Mouse (Mus musculus): ENCODE results near the gene Nrsn2.

Gene Nrsn2

GRCm38 (mm10) chr2:152376345-152376741 lies at the start of gene Nrsn2:
Gene Nrsn2 (minus strand): TSS chr2:152376638.
- in situ Hi-C loops (cut with MboI; ENCODE audit: unreplicated experiment in 2 of 2) = no loop called here

DNA sequence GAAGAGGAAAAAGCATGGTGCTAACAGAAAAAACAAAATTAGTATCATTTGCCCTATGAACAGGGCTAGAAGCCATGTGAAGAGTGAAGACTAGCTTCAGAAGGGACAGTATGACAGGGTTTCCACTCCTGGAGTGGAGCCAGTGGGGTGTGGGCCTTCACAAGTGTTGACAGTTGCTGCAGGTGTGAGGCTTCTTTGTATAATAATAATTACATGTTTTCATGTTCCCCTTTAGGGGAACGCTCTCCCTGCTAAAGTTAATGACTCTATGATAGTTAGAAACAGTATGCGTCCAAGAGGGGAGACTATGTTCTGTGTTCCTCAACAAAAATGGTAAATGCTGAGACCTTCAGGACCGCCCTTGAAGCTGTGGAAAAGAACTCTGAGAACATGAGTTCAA lies 39.3 kb upstream of the Nrsn2 start:
- in situ Hi-C loops (cut with MboI; ENCODE audit: unreplicated experiment in 2 of 2) = no loop called here

GRCm38 (mm10) chr2:152415287-152415686 lies 38.8 kb upstream of the Nrsn2 start, which contains the start of gene 6820408C15Rik:
Gene 6820408C15Rik (plus strand): TSS chr2:152415587.
- in situ Hi-C loops (cut with MboI; ENCODE audit: unreplicated experiment in 2 of 2) = no loop called here

GRCm38 (mm10) chr2:152414591-152415165 lies 38.2 kb upstream of the Nrsn2 start, which contains the start of gene Zcchc3:
Gene Zcchc3 (minus strand): TSS chr2:152415027.
- in situ Hi-C loops (cut with MboI; ENCODE audit: unreplicated experiment in 2 of 2) = no loop called here

DNA sequence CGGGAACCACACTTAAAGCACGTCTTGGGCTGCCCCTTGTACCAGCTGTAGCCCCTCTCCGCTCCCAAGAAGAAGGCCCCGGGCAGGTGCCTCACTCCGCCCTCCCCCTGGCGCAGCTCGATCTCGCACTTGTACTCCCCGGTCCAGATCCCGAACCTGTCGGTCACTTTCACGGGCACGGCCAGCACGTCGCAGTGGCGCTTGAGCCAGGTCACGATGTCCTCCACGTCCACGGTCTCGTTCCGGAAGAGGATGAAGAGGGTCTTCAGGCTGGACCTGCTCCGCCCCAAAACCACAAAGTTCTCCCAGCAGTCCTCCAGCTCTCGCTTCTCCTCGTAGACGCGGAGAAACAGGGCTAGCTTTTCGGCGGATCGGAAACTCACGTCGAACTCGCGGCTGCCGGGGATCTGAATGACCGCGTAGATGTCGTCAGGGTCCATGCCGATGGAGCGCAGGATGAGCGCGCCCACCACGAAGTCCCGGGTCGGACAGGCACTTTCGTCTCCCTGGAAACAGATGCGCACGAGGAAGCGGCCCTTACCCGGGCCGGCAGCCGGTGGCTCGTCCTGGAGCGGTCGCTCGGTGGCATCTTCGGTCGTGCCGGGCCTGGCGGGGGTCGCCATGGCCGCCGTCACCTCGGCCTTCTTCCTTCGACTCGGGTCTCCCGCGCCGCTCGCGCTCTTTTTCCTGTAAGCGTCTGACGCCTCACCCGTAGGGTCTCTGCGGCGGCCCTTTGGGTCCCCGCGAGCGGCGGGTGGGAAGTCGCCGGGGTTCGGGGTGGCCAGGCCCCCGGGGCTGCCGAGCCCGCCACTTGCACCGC lies 37.5 kb upstream of the Nrsn2 start:
- in situ Hi-C loops (cut with MboI; ENCODE audit: unreplicated experiment in 2 of 2) = no loop called here

DNA sequence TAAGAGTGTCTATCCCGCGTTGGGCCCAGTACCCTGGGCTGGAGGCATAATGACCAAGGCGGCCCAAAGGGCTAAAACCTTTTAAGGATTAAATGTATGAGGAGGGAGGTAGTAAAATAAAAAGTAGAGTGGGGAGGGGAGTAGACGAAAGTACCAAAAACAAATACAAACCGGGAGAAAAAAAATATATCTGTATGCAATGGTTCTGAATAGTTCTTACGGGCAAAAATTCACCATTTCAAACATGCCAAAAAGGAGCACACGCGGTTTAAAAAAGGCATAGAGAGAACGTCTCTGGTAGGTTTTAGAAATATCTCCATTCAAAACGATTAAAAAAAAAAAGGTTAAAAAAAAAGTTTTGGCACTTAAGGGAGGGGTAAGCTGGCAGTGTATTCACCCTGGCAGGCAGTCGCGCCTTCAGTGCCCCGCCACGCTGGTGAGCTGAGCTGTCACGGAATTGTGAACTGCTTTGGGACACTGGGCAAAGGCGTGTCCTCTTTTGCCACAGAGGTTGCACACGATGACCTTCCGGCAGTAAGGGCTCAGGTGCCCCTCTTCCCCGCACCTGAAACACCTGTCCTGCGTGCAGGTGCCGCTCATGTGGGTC lies 36.8 kb upstream of the Nrsn2 start:
- in situ Hi-C loops (cut with MboI; ENCODE audit: unreplicated experiment in 2 of 2) = no loop called here

DNA sequence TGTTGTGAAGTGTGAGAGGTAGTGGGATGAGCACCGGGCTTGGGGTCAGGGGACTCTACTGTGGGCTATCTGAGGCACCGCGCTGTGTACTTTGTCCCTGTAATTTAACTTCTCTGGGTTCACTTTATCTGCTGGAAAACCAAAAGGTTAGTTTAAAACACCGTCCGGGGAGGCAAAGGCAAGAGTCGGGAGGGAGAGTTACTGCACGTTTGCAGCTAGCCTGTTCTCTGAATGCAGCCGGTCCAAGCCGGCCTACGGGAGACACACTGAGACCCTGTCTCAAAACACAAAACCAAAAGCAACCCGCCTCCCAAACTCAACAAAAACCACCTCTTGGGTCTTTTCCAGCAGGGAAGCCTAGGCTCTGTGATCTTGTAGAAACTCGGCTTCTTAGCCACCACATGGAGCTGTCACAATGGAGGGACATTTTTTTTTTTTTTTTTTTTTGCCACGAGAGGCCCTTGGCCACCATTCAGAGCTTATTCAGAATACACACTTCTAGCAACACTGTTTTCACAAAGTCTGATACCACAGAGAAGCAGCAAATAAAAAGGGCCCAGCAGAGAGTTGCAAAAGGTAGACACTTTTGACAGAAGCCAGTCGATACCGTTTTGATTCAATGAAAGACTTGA lies 36.2 kb upstream of the Nrsn2 start:
- in situ Hi-C loops (cut with MboI; ENCODE audit: unreplicated experiment in 2 of 2) = no loop called here

GRCm38 (mm10) chr2:152411471-152411870 lies 35.0 kb upstream of the Nrsn2 start:
- in situ Hi-C loops (cut with MboI; ENCODE audit: unreplicated experiment in 2 of 2) = no loop called here

GRCm38 (mm10) chr2:152410971-152411371 lies 34.5 kb upstream of the Nrsn2 start:
- in situ Hi-C loops (cut with MboI; ENCODE audit: unreplicated experiment in 2 of 2) = no loop called here

DNA sequence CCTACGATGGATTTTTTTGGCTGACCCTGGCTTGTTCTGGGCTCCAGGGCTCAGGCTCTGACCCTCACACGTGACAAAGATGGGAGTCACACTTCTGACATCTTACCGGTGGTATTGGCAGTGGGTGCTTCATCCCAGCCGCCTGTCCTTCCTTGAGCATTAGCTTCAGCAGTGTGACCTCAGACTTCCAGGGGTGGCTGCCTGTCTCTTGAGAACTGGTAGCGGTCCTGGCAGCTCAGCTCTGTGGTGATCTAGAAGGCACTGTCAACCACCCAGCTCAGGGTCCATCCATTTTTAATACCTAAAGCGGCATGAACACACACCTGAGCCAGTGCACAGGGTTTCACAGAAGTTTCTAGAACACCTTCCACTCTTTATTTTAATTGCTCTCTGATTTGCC lies 33.3 kb upstream of the Nrsn2 start:
- in situ Hi-C loops (cut with MboI; ENCODE audit: unreplicated experiment in 2 of 2) = no loop called here

- in situ Hi-C loops (cut with MboI; ENCODE audit: unreplicated experiment in 2 of 2) = no loop called here
Measured at GRCm38 (mm10) chr2:152406126-152406525, 29.7 kb upstream of the Nrsn2 start.

DNA sequence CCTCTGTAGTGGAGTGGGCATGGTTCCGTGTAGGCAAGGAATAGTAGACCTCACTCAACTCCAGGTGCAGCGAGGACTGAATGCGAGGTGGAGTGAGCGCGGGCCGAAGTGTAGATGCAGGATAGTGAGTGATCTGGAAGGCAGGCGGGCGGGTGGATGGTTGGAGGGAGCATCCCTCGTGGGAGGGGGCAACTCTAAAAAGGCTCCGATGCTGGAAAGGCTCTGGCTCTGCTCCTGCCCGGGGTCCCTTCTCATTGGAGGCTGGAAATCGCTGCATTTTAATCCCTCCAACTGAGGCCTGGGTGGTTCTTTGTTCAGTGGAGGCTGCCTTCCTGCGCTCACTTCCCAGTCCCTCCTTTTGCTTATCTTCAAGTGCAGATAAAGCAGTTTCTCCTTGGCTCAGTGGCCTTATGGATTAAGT lies 22.7 kb upstream of the Nrsn2 start:
- in situ Hi-C loops (cut with MboI; ENCODE audit: unreplicated experiment in 2 of 2) = no loop called here

- in situ Hi-C loops (cut with MboI; ENCODE audit: unreplicated experiment in 2 of 2) = no loop called here
Measured at GRCm38 (mm10) chr2:152398691-152399090, 22.3 kb upstream of the Nrsn2 start.

DNA sequence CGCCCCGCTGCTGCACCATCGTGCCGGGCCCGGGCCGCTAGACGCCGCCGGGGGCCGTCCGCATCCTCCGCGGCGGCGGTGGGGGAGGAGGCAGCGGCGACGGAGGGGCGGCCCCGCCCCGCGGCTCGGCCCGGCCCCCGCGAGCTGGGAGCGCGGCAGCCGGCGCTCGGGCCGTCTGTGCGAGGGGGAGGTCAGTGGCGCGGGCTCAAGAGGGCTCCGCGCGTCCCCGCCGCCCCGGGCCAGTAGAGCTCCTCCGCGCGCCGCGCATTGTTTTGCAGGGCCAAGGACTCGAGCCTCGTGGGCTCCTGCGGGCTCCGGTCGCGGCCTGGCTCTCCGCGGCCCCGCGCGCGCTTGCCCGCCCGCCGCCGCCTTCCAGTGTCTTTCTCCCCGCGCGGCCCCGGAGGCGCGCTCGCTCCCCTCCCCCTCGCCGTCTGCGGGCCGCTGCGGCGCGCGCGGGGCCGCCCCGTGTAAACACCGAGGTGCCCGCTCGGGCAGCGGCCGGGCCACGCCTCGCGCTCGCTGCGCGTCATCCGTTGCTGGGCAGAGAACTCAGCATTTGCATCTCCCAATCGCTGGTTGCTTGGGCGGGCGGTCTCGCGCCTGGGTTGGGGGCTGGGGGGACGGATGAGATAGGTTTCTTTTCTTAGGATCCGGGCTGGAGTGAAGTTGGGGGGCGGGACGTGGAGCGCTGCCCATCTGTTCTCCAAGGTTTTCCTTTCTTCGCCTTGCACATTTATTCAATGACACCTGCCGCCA lies 21.4 kb upstream of the Nrsn2 start, which contains the start of gene Sox12:
Gene Sox12, minus strand, starts transcription at position 384 of the 756 bp plus-strand sequence.
- in situ Hi-C loops (cut with MboI; ENCODE audit: unreplicated experiment in 2 of 2) = no loop called here

- in situ Hi-C loops (cut with MboI; ENCODE audit: unreplicated experiment in 2 of 2) = no loop called here
Measured at GRCm38 (mm10) chr2:152397004-152397589, 20.7 kb upstream of the Nrsn2 start.

- in situ Hi-C loops (cut with MboI; ENCODE audit: unreplicated experiment in 2 of 2) = no loop called here
Measured at GRCm38 (mm10) chr2:152396110-152397003, 19.9 kb upstream of the Nrsn2 start.

GRCm38 (mm10) chr2:152395271-152395920 lies 19.0 kb upstream of the Nrsn2 start:
- in situ Hi-C loops (cut with MboI; ENCODE audit: unreplicated experiment in 2 of 2) = no loop called here

DNA sequence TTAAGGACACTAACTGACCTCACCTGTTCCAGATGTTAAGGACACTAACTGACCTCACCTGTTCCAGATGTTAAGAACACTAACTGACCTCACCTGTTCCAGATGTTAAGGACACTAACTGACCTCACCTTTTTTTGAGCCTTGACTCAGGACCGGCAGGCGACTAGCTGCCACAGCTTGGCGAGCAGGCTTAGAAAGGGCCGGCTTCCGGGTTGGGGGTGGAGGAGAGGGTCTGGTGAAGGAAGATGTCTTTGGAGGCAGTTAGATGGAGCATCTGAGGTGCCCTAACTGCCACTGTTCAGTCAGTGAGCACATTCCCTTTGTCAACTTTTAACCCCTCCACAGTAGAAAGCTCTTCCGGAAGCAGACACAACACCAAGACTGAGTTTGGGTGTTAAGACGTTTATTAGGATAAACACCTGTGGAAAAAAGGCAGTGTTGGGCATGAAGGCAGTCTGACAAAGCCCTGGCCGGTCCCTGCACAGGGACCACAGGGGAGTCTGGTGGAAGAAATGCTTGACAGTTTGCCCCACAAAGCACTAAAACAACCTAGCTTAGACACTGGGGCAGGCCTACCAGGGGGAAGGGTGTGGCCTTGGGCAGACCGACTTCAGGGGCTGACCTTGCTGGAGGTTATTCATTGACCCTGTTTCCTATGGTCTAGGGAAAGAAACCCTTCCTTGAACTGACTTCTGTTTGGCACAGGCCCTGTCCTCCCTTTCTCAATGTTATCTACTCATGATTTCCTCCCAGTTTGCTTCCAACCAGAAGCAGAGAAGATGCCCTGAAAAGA lies 17.0 kb upstream of the Nrsn2 start:
- in situ Hi-C loops (cut with MboI; ENCODE audit: unreplicated experiment in 2 of 2) = no loop called here

Measured in v-Abl transformed pro-B cells (cell line).